Mouse (Mus musculus) heart, embryonic 13.5 days (tissue): ENCODE measurements around the gene Calr3. TPM values are rescaled to one million over a fixed set of nuclear protein-coding genes. Genes with fewer than 3 reads are reported as not detected.

Experiments used
- ATAC-seq: fragments of 200-750 bp; cut with Nextera tagmentation; 2 replicates; pipeline ENCODE4 v1.8.0; 2017; ENCODE audit warnings: moderate TSS enrichment; ENCODE audit not compliant: insufficient number of reproducible peaks, low FRiP score, low TSS enrichment; ENCODE audit errors: extremely low read depth
- H3K27ac ChIP-seq: fragments of 300-500 bp; sonication (generic); replicated peaks from 2 replicates; pipeline ENCODE4 v1.5.1; 2015; ENCODE audit warnings: moderate library complexity, mild to moderate bottlenecking, inconsistent platforms
- H3K27me3 ChIP-seq: fragments of 300-500 bp; sonication (generic); replicated peaks from 2 replicates; pipeline ENCODE4 v1.6.1; 2015; ENCODE audit warnings: mild to moderate bottlenecking, inconsistent platforms
- H3K36me3 ChIP-seq: fragments of 300-500 bp; sonication (generic); 2 replicates; pipeline ENCODE4 v1.6.1; 2015; ENCODE audit warnings: mild to moderate bottlenecking, inconsistent platforms
- H3K4me1 ChIP-seq: fragments of 300-500 bp; sonication (generic); 2 replicates; pipeline ENCODE4 v1.6.1; 2015; ENCODE audit warnings: inconsistent platforms
- H3K4me2 ChIP-seq: fragments of 300-500 bp; sonication (generic); 2 replicates; pipeline ENCODE4 v1.6.1; 2015; ENCODE audit warnings: inconsistent platforms, mild to moderate bottlenecking, moderate library complexity
- H3K4me3 ChIP-seq: fragments of 300-500 bp; sonication (generic); 2 replicates; pipeline ENCODE4 v1.5.1; 2015; ENCODE audit warnings: moderate library complexity, mild to moderate bottlenecking, inconsistent platforms
- H3K9ac ChIP-seq: fragments of 300-500 bp; sonication (generic); 2 replicates; pipeline ENCODE4 v1.6.1; 2015; ENCODE audit warnings: inconsistent platforms, mild to moderate bottlenecking, moderate library complexity
- H3K9me3 ChIP-seq: fragments of 300-500 bp; sonication (generic); 2 replicates; pipeline ENCODE4 v1.6.1; 2016; ENCODE audit warnings: inconsistent platforms
- whole genome bisulfite sequencing: fragments of 180-500 bp; shearing (Covaris S2); methylation state at CpG from one replicate; pipeline ENCODE4 v1.1.7; 2015; ENCODE audit warnings: mixed read lengths; 5-methylcytosine and 5-hydroxymethylcytosine counted together
- microRNA-seq: library from miRNA; unstranded; fragments of <30 nt; microRNA quantifications from one replicate; pipeline ENCODE4, GENCODE M21; 2016
- polyA plus RNA-seq: library from polyadenylated mRNA; unstranded; fragments of >200 nt; fragmentation: Nextera tagmentation; extraction: Ambion mirVana; gene quantifications from 2 replicates; pipeline ENCODE4 v1.2.1, GENCODE M21; 2015

Calr3 gene
- polyA plus RNA-seq, 1 experiment from 2014 or later = 1.2 TPM

DNA sequence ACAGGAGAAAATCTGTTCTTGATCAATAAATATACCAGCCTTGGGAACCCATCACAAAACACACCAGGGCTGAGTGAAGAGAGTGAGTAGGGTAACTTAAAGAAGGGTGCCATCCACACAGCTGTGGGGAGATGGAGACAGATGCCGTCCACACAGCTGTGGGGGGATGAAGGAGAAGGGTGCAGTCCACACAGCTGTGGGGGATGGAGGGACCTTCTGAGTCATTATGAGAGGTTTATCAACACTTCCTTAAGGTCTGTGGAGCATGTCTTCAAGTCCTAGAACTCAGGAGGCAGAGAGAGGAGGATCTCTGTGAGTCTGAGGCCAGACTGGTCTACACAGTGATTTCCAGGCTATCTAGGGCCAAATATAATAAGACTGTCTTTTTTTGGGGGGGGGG lies 42.3 kb downstream of the Calr3 start:
- no peaks in the 10 kb centered on the region for H3K9me3 ChIP-seq
- no peak overlapping the region for H3K4me2 ChIP-seq
- WGBS = 59% methylated on average over 1 of the region's 1 CpGs
- no peaks in the 10 kb centered on the region for H3K27me3 ChIP-seq
- H3K4me1 ChIP-seq = peaks cover 27% of the 10 kb centered on the region
- H3K27ac ChIP-seq = no peak overlapping the region
- no peak for ATAC-seq
- peaks cover 36% of the 10 kb centered on the region for H3K36me3 ChIP-seq
- no peak overlapping the region for H3K4me3 ChIP-seq
- H3K9ac ChIP-seq = 0 out of 2 replicates have a peak overlapping the region, but pooled peaks have one; percentile 24

DNA sequence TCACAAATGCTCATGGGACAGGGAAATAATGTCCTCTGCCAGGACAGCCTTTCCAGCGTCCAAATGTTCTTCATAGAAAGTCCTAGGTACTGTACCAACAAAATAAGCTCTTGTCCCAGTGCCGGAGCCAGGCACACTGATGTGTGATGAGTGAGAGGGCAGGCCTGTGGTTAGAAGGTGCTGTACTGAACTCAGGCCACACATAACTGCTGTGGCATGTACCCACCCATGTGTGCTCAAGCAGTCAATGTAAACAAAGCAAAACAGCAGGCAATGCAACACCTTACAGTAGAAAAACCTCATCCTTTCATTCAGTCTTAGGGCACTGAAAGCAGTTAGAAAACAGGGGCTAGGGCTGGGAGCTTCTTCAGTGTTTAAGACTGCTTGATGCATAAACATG lies 57.9 kb downstream of the Calr3 start:
- 87% methylated on average over 2 of the region's 2 CpGs for whole genome bisulfite sequencing
- H3K4me1 ChIP-seq = no peaks in the 10 kb centered on the region
- no peaks in the 10 kb centered on the region for H3K27me3 ChIP-seq
- H3K27ac ChIP-seq = no peak overlapping the region
- H3K4me3 ChIP-seq = no peak overlapping the region
- H3K9me3 ChIP-seq = no peaks in the 10 kb centered on the region
- H3K4me2 ChIP-seq = no peak overlapping the region
- H3K36me3 ChIP-seq = peaks cover 98% of the 10 kb centered on the region
- no peak for ATAC-seq
- H3K9ac ChIP-seq = no peak overlapping the region

DNA sequence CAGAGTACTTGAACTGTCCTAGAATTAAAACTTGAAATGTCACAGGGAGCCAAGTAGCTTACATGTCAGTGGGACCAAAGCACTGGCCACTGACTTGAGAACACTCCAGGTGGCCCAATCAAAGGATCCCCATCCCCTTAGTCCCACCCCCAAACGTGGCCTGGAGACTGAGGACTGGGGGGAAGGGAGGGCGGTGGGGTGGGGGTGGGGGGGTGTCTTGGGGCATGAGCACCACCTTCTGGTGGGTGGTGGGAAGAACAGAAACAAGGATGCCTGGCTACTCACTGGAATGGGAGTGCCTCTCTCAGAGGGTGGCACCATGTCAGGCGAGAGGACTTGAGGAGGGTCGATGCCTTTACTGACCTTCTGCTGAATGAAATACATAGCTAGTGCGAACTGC lies 61.3 kb downstream of the Calr3 start:
- peaks cover 100% of the 10 kb centered on the region for H3K36me3 ChIP-seq
- WGBS = 53% methylated on average over 5 of the region's 5 CpGs
- H3K27ac ChIP-seq = no peak overlapping the region
- H3K4me1 ChIP-seq = no peaks in the 10 kb centered on the region
- H3K4me2 ChIP-seq = no peak overlapping the region
- no peaks in the 10 kb centered on the region for H3K9me3 ChIP-seq
- H3K27me3 ChIP-seq = no peaks in the 10 kb centered on the region
- H3K4me3 ChIP-seq = no peak overlapping the region
- no peak for ATAC-seq
- H3K9ac ChIP-seq = no peak overlapping the region

DNA sequence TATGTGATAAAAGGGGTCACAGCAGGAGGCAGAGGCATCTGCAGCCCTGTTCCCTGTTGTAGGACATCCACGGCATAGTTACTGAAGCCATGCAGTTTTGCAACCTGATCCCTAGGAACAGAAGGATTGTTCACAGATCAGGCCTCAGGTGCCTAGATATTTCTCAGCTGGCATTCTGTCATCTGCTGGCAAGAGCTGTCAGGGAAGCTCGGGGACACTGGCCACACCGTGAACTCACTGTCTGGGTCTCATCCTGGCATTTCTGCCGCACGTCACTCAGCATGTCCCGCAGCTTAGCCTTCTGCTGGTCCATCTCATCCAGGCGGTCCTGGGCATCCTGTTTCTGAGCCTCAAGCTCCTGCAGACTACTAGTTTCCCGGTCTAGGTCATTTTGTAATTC lies 63.0 kb downstream of the Calr3 start:
- 79% methylated on average over 8 of the region's 8 CpGs for WGBS
- no peaks in the 10 kb centered on the region for H3K4me1 ChIP-seq
- no peak overlapping the region for H3K4me3 ChIP-seq
- no peaks in the 10 kb centered on the region for H3K27me3 ChIP-seq
- H3K9ac ChIP-seq = no peak overlapping the region
- H3K4me2 ChIP-seq = no peak overlapping the region
- no peaks in the 10 kb centered on the region for H3K9me3 ChIP-seq
- ATAC-seq = no peak
- H3K27ac ChIP-seq = no peak overlapping the region
- peaks cover 100% of the 10 kb centered on the region for H3K36me3 ChIP-seq

DNA sequence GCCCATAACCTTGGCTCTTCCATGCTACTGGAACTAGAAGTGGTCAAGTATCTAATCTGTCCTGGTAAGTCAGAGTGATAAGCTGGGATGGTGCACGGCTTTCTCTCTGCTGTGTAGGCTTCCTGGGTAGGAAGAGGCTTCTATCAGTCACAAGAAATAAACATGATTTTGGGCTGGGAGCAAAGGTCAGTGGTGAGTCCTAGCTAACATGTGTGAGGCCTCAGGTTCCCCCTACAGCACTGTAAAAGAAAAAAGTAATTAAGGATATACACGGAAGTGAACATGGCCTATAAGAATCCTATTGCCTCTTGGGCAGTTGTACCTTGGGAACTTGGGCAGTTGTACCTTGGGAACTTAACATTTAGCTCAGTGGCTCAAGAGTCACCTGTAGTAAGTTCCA lies 66.8 kb downstream of the Calr3 start:
- Histone ChIP-seq H3K36me3 (peaks cover 99% of the 10 kb centered on the region), H3K27me3 (no peaks in the 10 kb centered on the region), H3K4me2 (no peak overlapping the region), H3K9ac (no peak overlapping the region), H3K9me3 (no peaks in the 10 kb centered on the region), H3K4me3 (no peak overlapping the region), H3K27ac (no peak overlapping the region), H3K4me1 (no peaks in the 10 kb centered on the region)
- WGBS = 57% methylated on average over 2 of the region's 2 CpGs
- no peak for ATAC-seq

- Histone ChIP-seq H3K4me2 (no peak overlapping the region), H3K36me3 (peaks cover 99% of the 10 kb centered on the region), H3K4me3 (no peak overlapping the region), H3K4me1 (no peaks in the 10 kb centered on the region), H3K9ac (no peak overlapping the region), H3K27me3 (no peaks in the 10 kb centered on the region), H3K27ac (no peak overlapping the region), H3K9me3 (no peaks in the 10 kb centered on the region)
- ATAC-seq = no peak
- 84% methylated on average over 5 of the region's 5 CpGs for WGBS
Observed at GRCm38 (mm10) chr8:72376309-72376708, 67.4 kb downstream of the Calr3 start.

- Histone ChIP-seq H3K4me2 (no peak overlapping the region), H3K9me3 (no peaks in the 10 kb centered on the region), H3K9ac (no peak overlapping the region), H3K27me3 (no peaks in the 10 kb centered on the region), H3K36me3 (peaks cover 99% of the 10 kb centered on the region), H3K4me1 (no peaks in the 10 kb centered on the region), H3K27ac (no peak overlapping the region), H3K4me3 (no peak overlapping the region)
- no peak for ATAC-seq
- 78% methylated on average over 5 of the region's 5 CpGs for WGBS
Observed at GRCm38 (mm10) chr8:72375161-72375560, 68.5 kb downstream of the Calr3 start.

Small RNA genes within 50 kb of the gene (microRNA-seq; reads per million reads assigned to microRNA genes)
- gene Mir7068 = 5.9 reads per million, percentile 21 among the genes with 10 or more reads in this experiment

Other genes starting within 250 kb of the Calr3 start
- gene Cib3, start 231.0 kb downstream of the Calr3 start, polyA plus RNA-seq = not detected in 2 replicates
- not detected in 2 replicates for gene Gm11034, start 230.2 kb downstream of the Calr3 start, polyA plus RNA-seq
- 41.6 and 43.9 TPM in 2 replicates for gene Fam32a, start 224.1 kb downstream of the Calr3 start, polyA plus RNA-seq
- gene Ap1m1, start 203.9 kb downstream of the Calr3 start, polyA plus RNA-seq = 107 and 116 TPM in 2 replicates
- gene Gm10282, start 138.6 kb downstream of the Calr3 start, polyA plus RNA-seq = 15.9 and 19.4 TPM in 2 replicates
- gene Klf2, start 124.8 kb downstream of the Calr3 start, polyA plus RNA-seq = 14.2 and 15.1 TPM in 2 replicates
- 37.4 and 38.2 TPM in 2 replicates for gene Eps15l1, start 22.4 kb downstream of the Calr3 start, polyA plus RNA-seq
- gene 1700030K09Rik, start within 50 bp of the Calr3 start, polyA plus RNA-seq = 8.8 and 9.4 TPM in 2 replicates
- gene Cherp, start 31.4 kb upstream of the Calr3 start, polyA plus RNA-seq = 40.1 and 45.6 TPM in 2 replicates
- gene Slc35e1, start 48.7 kb upstream of the Calr3 start, polyA plus RNA-seq = 11.9 and 12.4 TPM in 2 replicates
- gene Med26, start 104.4 kb upstream of the Calr3 start, polyA plus RNA-seq = 9.1 and 9.3 TPM in 2 replicates
- 92.2 and 104 TPM in 2 replicates for gene Smim7, start 127.2 kb upstream of the Calr3 start, polyA plus RNA-seq
- gene Tmem38a, start 128.2 kb upstream of the Calr3 start, polyA plus RNA-seq = 57.2 and 66.7 TPM in 2 replicates
- gene Nwd1, start 202.8 kb upstream of the Calr3 start, polyA plus RNA-seq = 0.09 and 0.36 TPM in 2 replicates